Mouse (Mus musculus) limb, embryonic 12.5 days (tissue): ENCODE results near the gene Ski. TPM values are rescaled to one million over a fixed set of nuclear protein-coding genes. Genes with fewer than 3 reads are reported as not detected.
A peak's percentile ranks its signal among the peaks of the same experiment; 100 is the strongest.

ENCODE experiments used
- ATAC-seq: fragments of 200-750 bp; cut with Nextera tagmentation; 2 replicates; pipeline ENCODE4 v1.8.0; 2017; ENCODE audit warnings: low read depth, moderate TSS enrichment; ENCODE audit not compliant: insufficient number of reproducible peaks, insufficient read depth, low FRiP score, low TSS enrichment
- H3K27ac ChIP-seq: fragments of 300-500 bp; sonication (generic); 2 replicates; pipeline ENCODE4 v1.5.1; 2016; ENCODE audit warnings: mild to moderate bottlenecking, moderate library complexity
- H3K27me3 ChIP-seq: fragments of 300-500 bp; sonication (generic); 2 replicates; pipeline ENCODE4 v1.6.1; 2016; ENCODE audit warnings: mild to moderate bottlenecking, moderate library complexity
- H3K36me3 ChIP-seq: fragments of 300-500 bp; sonication (generic); 2 replicates; pipeline ENCODE4 v1.6.1; 2016; ENCODE audit warnings: mild to moderate bottlenecking, moderate library complexity
- H3K4me1 ChIP-seq: fragments of 300-500 bp; sonication (generic); replicated peaks from 2 replicates; pipeline ENCODE4 v1.6.1; 2016
- H3K4me2 ChIP-seq: fragments of 300-500 bp; sonication (generic); 2 replicates; pipeline ENCODE4 v1.6.1; 2016; ENCODE audit warnings: mild to moderate bottlenecking, moderate library complexity
- H3K4me3 ChIP-seq: fragments of 300-500 bp; sonication (generic); replicated peaks from 2 replicates; pipeline ENCODE4 v1.5.1; 2016; ENCODE audit warnings: mild to moderate bottlenecking
- H3K9ac ChIP-seq: fragments of 300-500 bp; sonication (generic); replicated peaks from 2 replicates; pipeline ENCODE4 v1.6.1; 2016; ENCODE audit warnings: mild to moderate bottlenecking, moderate library complexity
- H3K9me3 ChIP-seq: fragments of 300-500 bp; sonication (generic); 2 replicates; pipeline ENCODE4 v1.6.1; 2016; ENCODE audit warnings: mild to moderate bottlenecking, moderate library complexity
- WGBS: fragments of 180-500 bp; shearing (Covaris S2); methylation state at CpG from one replicate; pipeline ENCODE4 v1.1.7; 2016; 5-methylcytosine and 5-hydroxymethylcytosine counted together
- polyA plus RNA-seq: library from polyadenylated mRNA; unstranded; fragments of >200 nt; fragmentation: Nextera tagmentation; extraction: Ambion mirVana; gene quantifications from 2 replicates; pipeline ENCODE4 v1.2.1, GENCODE M21; 2016

Gene Ski
- polyA plus RNA-seq, 1 experiment from 2014 or later = 18.8 TPM

DNA sequence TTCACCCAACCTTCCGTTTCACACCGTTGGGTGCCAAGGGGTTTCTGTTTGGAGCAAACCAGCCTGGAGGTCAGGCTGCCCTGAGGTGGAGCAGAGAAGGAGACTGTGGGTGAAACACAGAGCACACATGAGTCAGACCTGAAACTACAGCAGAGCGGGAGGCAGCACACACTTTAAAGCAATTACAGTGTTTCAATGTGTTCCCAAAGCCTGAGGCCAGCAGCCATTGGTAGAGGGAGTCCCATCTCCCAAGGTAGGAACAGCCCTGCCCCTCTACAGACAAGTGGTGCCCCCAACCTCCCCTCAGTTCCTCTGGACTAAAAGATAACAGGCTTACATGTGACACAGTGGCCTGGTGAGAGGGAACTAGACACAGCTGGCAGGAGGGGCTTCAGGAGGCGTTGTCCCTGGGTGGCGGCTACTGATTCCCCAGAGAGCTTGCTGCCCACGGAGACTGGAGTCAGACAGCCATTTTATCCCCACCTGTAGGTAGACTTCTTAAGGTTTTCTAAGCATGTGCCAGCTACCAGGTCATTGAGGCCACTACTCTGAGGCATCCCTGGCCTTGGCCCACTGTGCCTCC is 104.9 kb downstream of the Ski start:
- H3K9me3 ChIP-seq = peaks cover 5% of the 10 kb centered on the region
- ATAC-seq = no peak
- 81% methylated on average over 6 of the region's 6 CpGs for WGBS
- no peak overlapping the region for H3K27ac ChIP-seq
- H3K4me1 ChIP-seq = peaks cover 44% of the 10 kb centered on the region
- H3K27me3 ChIP-seq = no peaks in the 10 kb centered on the region
- no peak overlapping the region for H3K4me2 ChIP-seq
- H3K4me3 ChIP-seq = no peak overlapping the region
- H3K9ac ChIP-seq = no peak overlapping the region
- no peaks in the 10 kb centered on the region for H3K36me3 ChIP-seq

DNA sequence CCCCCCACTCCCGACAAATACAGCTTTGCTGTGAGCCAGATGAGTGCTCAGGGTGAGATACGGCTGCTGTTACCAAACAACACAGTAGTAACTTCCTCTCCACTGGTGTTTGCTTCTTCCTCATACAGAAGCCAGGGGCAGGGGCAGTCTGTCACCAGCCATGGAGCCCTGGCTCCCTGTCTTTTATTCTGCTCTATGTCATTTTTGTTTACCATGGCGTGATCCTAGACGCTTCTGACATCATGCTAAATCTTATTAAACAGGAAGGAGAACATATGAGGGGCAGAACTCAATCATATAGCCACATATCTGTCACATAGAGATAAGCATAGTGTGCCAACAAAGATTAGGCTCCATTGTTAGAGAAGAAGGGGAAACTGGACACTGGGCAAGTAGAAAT is 105.8 kb downstream of the Ski start:
- Histone ChIP-seq H3K9me3 (peaks cover 5% of the 10 kb centered on the region), H3K9ac (no peak overlapping the region), H3K27me3 (no peaks in the 10 kb centered on the region), H3K4me2 (no peak overlapping the region), H3K4me3 (no peak overlapping the region), H3K4me1 (peaks cover 36% of the 10 kb centered on the region), H3K36me3 (no peaks in the 10 kb centered on the region), H3K27ac (0 out of 2 replicates have a peak overlapping the region, but pooled peaks have one; percentile 7)
- 79% methylated on average over 4 of the region's 4 CpGs for WGBS
- ATAC-seq = no peak

DNA sequence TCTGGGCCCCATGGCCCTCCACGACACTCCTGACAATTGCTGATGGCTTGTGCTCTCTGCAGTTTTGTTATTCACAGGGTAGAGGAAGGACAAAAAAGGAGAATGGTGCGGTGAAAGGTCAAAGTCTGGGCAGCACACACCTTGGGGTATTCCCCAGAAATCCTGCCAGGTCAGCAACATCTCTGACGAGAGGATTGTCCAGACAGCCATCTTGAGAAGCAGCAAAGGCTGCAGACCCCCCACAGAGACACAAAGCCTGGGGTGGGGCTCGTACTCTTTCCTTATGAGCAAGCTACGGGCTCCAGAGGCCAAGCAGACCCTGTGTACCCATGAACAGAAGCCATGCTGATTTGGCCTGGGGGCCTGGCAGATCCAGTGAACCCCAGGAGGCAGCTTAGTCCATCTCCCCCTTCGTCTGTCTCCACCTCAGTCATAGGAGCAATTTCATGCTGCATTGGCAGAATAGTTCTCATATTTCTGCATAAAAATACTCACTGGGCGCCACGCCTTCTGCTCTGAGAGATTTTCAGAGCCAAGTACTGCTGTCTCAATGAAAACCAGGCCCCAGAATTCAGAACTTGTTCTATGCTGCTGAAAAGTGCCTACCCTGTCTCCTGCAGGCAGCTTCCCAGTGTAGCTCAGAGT is 108.5 kb downstream of the Ski start:
- peaks cover 33% of the 10 kb centered on the region for H3K4me1 ChIP-seq
- no peaks in the 10 kb centered on the region for H3K36me3 ChIP-seq
- H3K27me3 ChIP-seq = no peaks in the 10 kb centered on the region
- no peak overlapping the region; the same call in 1 of the 2 replicates for H3K9ac ChIP-seq
- peak overlapping the region; percentile 60 for H3K27ac ChIP-seq
- peaks cover 5% of the 10 kb centered on the region for H3K9me3 ChIP-seq
- ATAC-seq = no peak
- H3K4me3 ChIP-seq = no peak overlapping the region
- whole genome bisulfite sequencing = 58% methylated on average over 8 of the region's 8 CpGs
- H3K4me2 ChIP-seq = no peak overlapping the region

DNA sequence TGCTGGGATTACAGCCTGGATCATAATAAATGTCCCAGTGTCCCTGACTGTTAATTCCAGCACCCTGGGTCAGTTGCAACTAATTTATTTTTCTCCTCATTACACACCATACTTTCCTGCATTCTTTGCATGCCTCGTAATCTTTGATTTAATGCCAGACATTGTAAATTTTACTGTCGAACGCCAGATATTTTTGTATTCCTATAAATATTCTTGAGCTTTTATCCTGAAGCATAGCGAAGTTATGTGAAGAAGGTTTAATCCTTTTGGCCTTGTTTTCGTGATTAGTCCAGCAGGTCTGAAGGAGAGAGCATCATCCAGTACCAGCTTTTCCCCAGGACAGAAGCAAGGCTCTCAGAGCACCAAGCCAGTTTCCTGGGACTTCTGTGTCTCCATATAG is 112.9 kb downstream of the Ski start:
- peak overlapping the region; percentile 70 for H3K27ac ChIP-seq
- H3K4me2 ChIP-seq = peak overlapping the region; percentile 17
- no peak for ATAC-seq
- H3K36me3 ChIP-seq = no peaks in the 10 kb centered on the region
- no peak overlapping the region for H3K4me3 ChIP-seq
- no peaks in the 10 kb centered on the region for H3K9me3 ChIP-seq
- WGBS = 42% methylated on average over 5 of the region's 5 CpGs
- H3K9ac ChIP-seq = 0 out of 2 replicates have a peak overlapping the region, but pooled peaks have one; percentile 2
- H3K4me1 ChIP-seq = peaks cover 32% of the 10 kb centered on the region
- H3K27me3 ChIP-seq = no peaks in the 10 kb centered on the region

DNA sequence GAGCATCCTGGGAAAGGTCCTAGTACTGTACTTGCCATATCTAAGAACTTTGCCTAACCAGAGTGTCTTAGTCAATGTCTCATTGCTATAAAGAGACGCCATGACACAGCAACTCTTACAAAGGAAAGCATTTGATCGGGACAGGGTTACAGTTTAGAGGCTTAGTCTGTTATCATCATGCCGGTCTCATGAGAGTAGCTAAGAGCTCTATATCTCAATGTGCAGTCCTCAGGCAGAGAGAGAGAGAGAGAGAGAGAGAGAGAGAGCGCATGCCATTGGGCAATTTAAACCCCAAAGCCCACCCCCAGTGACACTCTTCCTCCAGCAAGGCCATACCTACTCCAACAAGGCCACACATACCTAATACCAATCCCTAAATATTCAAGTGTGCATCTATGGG is 114.5 kb downstream of the Ski start:
- 92% methylated on average over 4 of the region's 4 CpGs for WGBS
- no peaks in the 10 kb centered on the region for H3K27me3 ChIP-seq
- no peak for ATAC-seq

More for the DNA sequence above, 114.5 kb downstream of the Ski start:
- Histone ChIP-seq H3K4me2 (no peak overlapping the region), H3K4me1 (peaks cover 21% of the 10 kb centered on the region), H3K9me3 (no peaks in the 10 kb centered on the region), H3K9ac (no peak overlapping the region), H3K27ac (no peak overlapping the region), H3K36me3 (no peaks in the 10 kb centered on the region), H3K4me3 (no peak overlapping the region)

Other genes starting within 250 kb of the Ski start
- 2.3 and 3.4 TPM in 2 replicates for gene Plch2, start 165.8 kb downstream of the Ski start, polyA plus RNA-seq
- gene Pex10, start 155.6 kb downstream of the Ski start, polyA plus RNA-seq = 20.8 and 21.9 TPM in 2 replicates
- gene Rer1, start 136.2 kb downstream of the Ski start, polyA plus RNA-seq = 136 and 141 TPM in 2 replicates
- 5.2 and 6.9 TPM in 2 replicates for gene Morn1, start 136.0 kb downstream of the Ski start, polyA plus RNA-seq
- 96.0 and 99.2 TPM in 2 replicates for gene Faap20, start 27.2 kb upstream of the Ski start, polyA plus RNA-seq
- 7.9 and 9.0 TPM in 2 replicates for gene Prkcz, start 138.8 kb upstream of the Ski start, polyA plus RNA-seq
- 0.21 and 0.23 TPM in 2 replicates for gene Gabrd, start 175.5 kb upstream of the Ski start, polyA plus RNA-seq
- gene Cfap74, start 186.6 kb upstream of the Ski start, polyA plus RNA-seq = 5.6 and 6.8 TPM in 2 replicates
- gene Tmem52, start 246.5 kb upstream of the Ski start, polyA plus RNA-seq = not detected in 2 replicates